Mouse (Mus musculus): ENCODE measurements around the gene Zswim5. TPM values are rescaled to one million over a fixed set of nuclear protein-coding genes. Genes with fewer than 3 reads are reported as not detected.
A peak's percentile ranks its signal among the peaks of the same experiment; 100 is the strongest.

The Zswim5 gene
- polyA plus RNA-seq, 1 experiment from 2014 or later: 0.44 TPM

DNA sequence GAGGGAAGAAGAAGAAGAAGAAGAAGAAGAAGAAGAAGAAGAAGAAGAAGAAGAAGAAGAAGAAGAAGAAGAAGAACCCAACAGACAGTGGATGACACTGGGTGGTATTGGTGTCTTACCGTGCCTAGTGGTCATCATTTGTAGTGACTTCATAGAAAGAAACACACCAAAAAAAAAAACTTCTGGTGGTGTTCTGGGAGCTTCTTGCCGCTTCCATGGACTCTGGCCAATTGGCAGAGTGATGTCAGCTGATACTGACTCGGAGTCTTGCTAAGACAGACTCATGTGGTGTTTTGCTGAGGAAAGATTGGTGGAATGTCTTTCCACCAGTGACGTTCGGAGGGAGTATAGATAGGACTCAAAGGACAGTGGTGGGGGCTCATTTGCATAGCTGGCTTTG lies 133.1 kb downstream of the Zswim5 start:
- no peak overlapping the region for H3K27ac ChIP-seq (ENCODE audit: low read length)
- ATAC-seq (ENCODE audit: insufficient read depth, low FRiP score): no peak
- no peaks in the 10 kb centered on the region for H3K9me3 ChIP-seq (replicated peaks; ENCODE audit: control insufficient read depth, low read length)
- no peaks in the 10 kb centered on the region for H3K4me1 ChIP-seq (ENCODE audit: control insufficient read depth, insufficient read depth, low read length)
- H3K4me3 ChIP-seq (replicated peaks; ENCODE audit: low read length): no peak overlapping the region
- H3K27me3 ChIP-seq (ENCODE audit: control insufficient read depth, insufficient read depth, low read length): no peaks in the 10 kb centered on the region
- no peak overlapping the region for H3K9ac ChIP-seq (ENCODE audit: low read length)
- no peak overlapping the region for H3K4me2 ChIP-seq (ENCODE audit: low read depth, low read length)
- no peaks in the 10 kb centered on the region for H3K36me3 ChIP-seq (ENCODE audit: control insufficient read depth, insufficient read depth, low read length)
- WGBS: 86% methylated on average over 5 of the region's 5 CpGs

GRCm38 (mm10) chr4:117013596-117013995 lies 136.4 kb downstream of the Zswim5 start:
- Histone ChIP-seq H3K36me3 (ENCODE audit: control insufficient read depth, insufficient read depth, low read length) (no peaks in the 10 kb centered on the region), H3K9me3 (replicated peaks; ENCODE audit: control insufficient read depth, low read length) (no peaks in the 10 kb centered on the region), H3K27ac (ENCODE audit: low read length) (no peak overlapping the region), H3K27me3 (ENCODE audit: control insufficient read depth, insufficient read depth, low read length) (no peaks in the 10 kb centered on the region), H3K4me1 (ENCODE audit: control insufficient read depth, insufficient read depth, low read length) (no peaks in the 10 kb centered on the region), H3K4me3 (replicated peaks; ENCODE audit: low read length) (no peak overlapping the region), H3K4me2 (ENCODE audit: low read depth, low read length) (no peak overlapping the region), H3K9ac (ENCODE audit: low read length) (no peak overlapping the region)
- 82% methylated on average over 6 of the region's 6 CpGs for WGBS
- ATAC-seq (ENCODE audit: insufficient read depth, low FRiP score): no peak

DNA sequence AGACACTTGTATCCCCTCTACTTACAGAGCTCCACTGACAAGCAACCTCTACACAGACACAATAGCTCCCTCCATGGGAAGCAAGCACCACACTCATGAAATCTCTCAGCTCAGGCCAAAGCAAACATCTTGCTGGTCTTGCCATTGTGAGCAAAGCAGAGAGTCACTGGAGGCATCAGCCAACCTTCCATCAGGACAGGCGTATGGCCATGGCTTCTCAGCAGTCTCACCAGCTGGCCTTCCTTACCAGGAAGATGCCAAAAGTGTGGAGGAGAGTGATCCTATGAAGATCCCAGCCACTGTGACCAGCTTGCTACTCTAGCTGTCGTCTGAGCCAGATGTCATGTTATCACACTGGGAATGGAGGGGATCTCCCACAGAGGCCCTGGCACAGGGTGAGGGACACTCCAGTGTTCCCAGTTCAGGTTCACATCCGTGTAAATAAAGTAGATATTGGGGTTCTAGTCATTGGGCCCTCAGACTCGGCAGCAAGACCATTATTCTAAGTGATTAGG lies 137.8 kb downstream of the Zswim5 start:
- ATAC-seq (ENCODE audit: insufficient read depth, low FRiP score): no peak
- 58% methylated on average over 4 of the region's 4 CpGs for WGBS

DNA sequence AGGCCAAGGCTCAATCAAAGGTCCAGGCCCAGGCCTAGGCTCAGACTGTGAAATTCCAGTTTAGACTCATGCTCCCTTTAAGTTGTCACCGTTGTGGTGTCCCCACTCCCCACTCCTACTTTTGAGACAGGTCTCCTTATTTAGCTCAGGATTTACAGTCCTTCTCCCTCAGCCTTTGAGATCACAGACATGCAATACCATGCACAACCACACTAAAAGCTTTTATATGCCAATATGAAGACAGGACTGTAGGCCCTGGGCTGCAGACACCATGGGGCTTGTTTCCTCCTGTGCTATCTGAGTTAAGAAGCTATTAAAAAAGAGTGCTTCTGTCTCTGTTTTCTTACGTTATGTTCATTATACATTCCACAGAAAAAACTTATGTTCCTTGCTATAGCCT lies 140.6 kb downstream of the Zswim5 start:
- 89% methylated on average over 2 of the region's 2 CpGs for WGBS
- Histone ChIP-seq H3K36me3 (ENCODE audit: control insufficient read depth, insufficient read depth, low read length) (no peaks in the 10 kb centered on the region), H3K9ac (ENCODE audit: low read length) (no peak overlapping the region), H3K4me2 (ENCODE audit: low read depth, low read length) (no peak overlapping the region), H3K27me3 (ENCODE audit: control insufficient read depth, insufficient read depth, low read length) (no peaks in the 10 kb centered on the region), H3K4me1 (ENCODE audit: control insufficient read depth, insufficient read depth, low read length) (peaks cover 5% of the 10 kb centered on the region), H3K4me3 (replicated peaks; ENCODE audit: low read length) (no peak overlapping the region), H3K9me3 (replicated peaks; ENCODE audit: control insufficient read depth, low read length) (no peaks in the 10 kb centered on the region), H3K27ac (ENCODE audit: low read length) (no peak overlapping the region)
- ATAC-seq (ENCODE audit: insufficient read depth, low FRiP score): no peak

More for the DNA sequence above, 137.8 kb downstream of the Zswim5 start:
- no peaks in the 10 kb centered on the region for H3K27me3 ChIP-seq (ENCODE audit: control insufficient read depth, insufficient read depth, low read length)
- H3K4me1 ChIP-seq (ENCODE audit: control insufficient read depth, insufficient read depth, low read length): peaks cover under 1% of the 10 kb centered on the region; the same call in 1 of the 2 replicates
- H3K9me3 ChIP-seq (replicated peaks; ENCODE audit: control insufficient read depth, low read length): no peaks in the 10 kb centered on the region
- no peak overlapping the region for H3K4me3 ChIP-seq (replicated peaks; ENCODE audit: low read length)
- H3K4me2 ChIP-seq (ENCODE audit: low read depth, low read length): no peak overlapping the region
- H3K27ac ChIP-seq (ENCODE audit: low read length): no peak overlapping the region
- no peak overlapping the region for H3K9ac ChIP-seq (ENCODE audit: low read length)
- no peaks in the 10 kb centered on the region for H3K36me3 ChIP-seq (ENCODE audit: control insufficient read depth, insufficient read depth, low read length)

DNA sequence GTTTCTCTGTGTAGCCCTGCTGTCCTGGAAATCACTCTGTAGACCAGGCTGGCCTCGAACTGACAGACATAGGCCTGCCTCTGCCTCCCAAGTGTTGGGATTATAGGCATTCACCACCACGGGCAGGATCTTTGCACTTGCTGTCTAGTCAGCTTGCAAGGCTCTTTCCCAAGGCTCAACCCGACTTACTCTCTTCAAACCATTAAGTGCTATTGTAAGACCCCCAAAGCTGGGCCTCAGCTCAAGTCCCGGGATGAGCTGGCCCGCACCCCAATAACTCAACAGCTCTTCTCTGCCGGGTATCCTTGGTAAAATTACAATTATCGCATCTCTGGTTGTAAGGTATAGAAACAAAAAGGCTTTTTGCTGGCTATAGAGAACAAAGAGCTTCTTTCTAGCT lies 141.2 kb downstream of the Zswim5 start:
- no peaks in the 10 kb centered on the region for H3K9me3 ChIP-seq (replicated peaks; ENCODE audit: control insufficient read depth, low read length)
- no peaks in the 10 kb centered on the region for H3K36me3 ChIP-seq (ENCODE audit: control insufficient read depth, insufficient read depth, low read length)
- H3K4me2 ChIP-seq (ENCODE audit: low read depth, low read length): no peak overlapping the region
- no peak overlapping the region for H3K4me3 ChIP-seq (replicated peaks; ENCODE audit: low read length)
- WGBS: 86% methylated on average over 7 of the region's 7 CpGs
- H3K27me3 ChIP-seq (ENCODE audit: control insufficient read depth, insufficient read depth, low read length): no peaks in the 10 kb centered on the region
- H3K4me1 ChIP-seq (ENCODE audit: control insufficient read depth, insufficient read depth, low read length): peaks cover 5% of the 10 kb centered on the region
- H3K9ac ChIP-seq (ENCODE audit: low read length): no peak overlapping the region
- no peak overlapping the region for H3K27ac ChIP-seq (ENCODE audit: low read length)
- no peak for ATAC-seq (ENCODE audit: insufficient read depth, low FRiP score)

- no peaks in the 10 kb centered on the region for H3K9me3 ChIP-seq (replicated peaks; ENCODE audit: control insufficient read depth, low read length)
- WGBS: under 1% methylated on average over 61 of the region's 61 CpGs
- H3K4me3 ChIP-seq (replicated peaks; ENCODE audit: low read length): peak within 1 kb of the TSS; percentile 97
- peak within 1 kb of the TSS; percentile 87 for H3K4me2 ChIP-seq (ENCODE audit: low read depth, low read length)
- ATAC-seq (ENCODE audit: insufficient read depth, low FRiP score): peak; percentile 96
- H3K27ac ChIP-seq (ENCODE audit: low read length): peak within 1 kb of the TSS; percentile 35; the same call in 1 of the 2 replicates
- H3K9ac ChIP-seq (ENCODE audit: low read length): peak within 1 kb of the TSS; percentile 94
- H3K36me3 ChIP-seq (ENCODE audit: control insufficient read depth, insufficient read depth, low read length): no peaks in the 10 kb centered on the region
- H3K27me3 ChIP-seq (ENCODE audit: control insufficient read depth, insufficient read depth, low read length): no peaks in the 10 kb centered on the region
- peaks cover 5% of the 10 kb centered on the region for H3K4me1 ChIP-seq (ENCODE audit: control insufficient read depth, insufficient read depth, low read length)
Measured at GRCm38 (mm10) chr4:117019206-117020134, 142.3 kb downstream of the Zswim5 start, which contains the start of gene Eif2b3. Gene Eif2b3 (plus strand): TSS chr4:117019402.

DNA sequence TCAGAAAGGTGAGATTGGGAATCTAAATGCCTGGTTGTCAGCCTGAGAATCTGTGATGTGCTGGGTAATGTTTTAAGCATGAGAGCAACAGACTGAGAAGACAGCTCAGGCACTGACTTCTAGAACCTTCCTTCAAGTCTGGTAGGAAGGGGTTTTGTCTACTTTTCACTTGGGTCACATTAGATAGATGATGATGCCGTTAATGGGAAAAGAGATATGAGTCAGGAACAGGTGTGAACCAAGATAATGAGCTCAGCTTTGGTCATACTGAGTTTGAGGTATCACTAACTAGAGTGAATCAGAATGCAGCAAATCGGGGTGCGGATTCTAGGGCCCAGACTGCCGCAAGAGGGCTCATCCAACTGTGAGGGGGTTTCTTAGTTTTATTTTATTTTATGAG lies 146.3 kb downstream of the Zswim5 start:
- Histone ChIP-seq H3K4me2 (ENCODE audit: low read depth, low read length) (no peak overlapping the region), H3K36me3 (ENCODE audit: control insufficient read depth, insufficient read depth, low read length) (no peaks in the 10 kb centered on the region), H3K27ac (ENCODE audit: low read length) (no peak overlapping the region)

DNA sequence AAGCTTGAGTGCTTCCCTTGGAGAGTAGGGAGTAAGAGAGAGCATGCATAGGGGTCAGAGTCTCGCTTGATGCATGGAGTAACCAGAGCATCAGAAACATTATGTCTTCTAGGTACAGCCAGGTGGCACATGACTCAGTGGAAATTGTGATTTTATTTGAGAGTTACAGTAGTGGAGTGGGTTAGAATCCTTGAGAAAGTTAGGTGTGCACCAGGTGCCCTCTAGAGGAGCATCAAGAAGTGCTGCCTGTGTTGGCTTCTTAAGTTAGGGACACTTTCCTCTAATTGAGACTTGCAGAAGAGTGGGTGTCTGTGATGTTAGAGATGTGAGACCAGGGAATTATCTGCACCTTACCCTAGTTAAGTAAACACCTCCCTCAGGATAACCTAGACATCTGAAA lies 153.9 kb downstream of the Zswim5 start:
- no peak overlapping the region for H3K9ac ChIP-seq (ENCODE audit: low read length)
- no peaks in the 10 kb centered on the region for H3K36me3 ChIP-seq (ENCODE audit: control insufficient read depth, insufficient read depth, low read length)
- no peak overlapping the region for H3K4me3 ChIP-seq (replicated peaks; ENCODE audit: low read length)
- no peaks in the 10 kb centered on the region for H3K4me1 ChIP-seq (ENCODE audit: control insufficient read depth, insufficient read depth, low read length)
- no peak overlapping the region for H3K27ac ChIP-seq (ENCODE audit: low read length)
- no peak overlapping the region for H3K4me2 ChIP-seq (ENCODE audit: low read depth, low read length)
- no peaks in the 10 kb centered on the region for H3K27me3 ChIP-seq (ENCODE audit: control insufficient read depth, insufficient read depth, low read length)
- ATAC-seq (ENCODE audit: insufficient read depth, low FRiP score): no peak
- no peaks in the 10 kb centered on the region for H3K9me3 ChIP-seq (replicated peaks; ENCODE audit: control insufficient read depth, low read length)
- 81% methylated on average over 1 of the region's 1 CpGs for WGBS

More for the DNA sequence above, 146.3 kb downstream of the Zswim5 start:
- WGBS: 97% methylated on average over 4 of the region's 4 CpGs
- ATAC-seq (ENCODE audit: insufficient read depth, low FRiP score): no peak
- Histone ChIP-seq H3K4me3 (replicated peaks; ENCODE audit: low read length) (no peak overlapping the region), H3K27me3 (ENCODE audit: control insufficient read depth, insufficient read depth, low read length) (no peaks in the 10 kb centered on the region), H3K9me3 (replicated peaks; ENCODE audit: control insufficient read depth, low read length) (no peaks in the 10 kb centered on the region), H3K9ac (ENCODE audit: low read length) (no peak overlapping the region), H3K4me1 (ENCODE audit: control insufficient read depth, insufficient read depth, low read length) (peaks cover 5% of the 10 kb centered on the region)
